ENCODE assay signal across 9 mouse cellular contexts in the genomic region with DNA sequence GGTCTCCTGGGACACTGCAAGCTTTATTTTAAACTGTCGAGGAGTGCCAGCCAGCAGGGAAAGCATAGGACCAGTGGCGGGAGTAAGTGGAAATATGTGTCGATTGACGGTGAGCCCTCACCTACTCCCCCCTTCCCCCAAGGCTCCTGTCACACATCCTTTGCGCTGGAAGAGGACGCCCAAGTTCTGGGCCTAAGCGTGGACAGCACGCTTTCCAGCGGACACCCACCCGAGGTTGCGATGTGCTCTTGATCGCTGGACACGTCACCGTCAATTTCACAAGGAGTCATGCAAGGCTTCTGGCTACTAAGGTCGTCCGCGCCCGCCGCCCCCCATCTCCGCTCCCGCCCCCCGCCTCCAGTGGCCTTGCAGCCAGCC. TPM values are rescaled to one million over a fixed set of nuclear protein-coding genes. Genes with fewer than 3 reads are reported as not detected.
A peak's percentile ranks its signal among the peaks of the same experiment; 100 is the strongest.
DNase-seq lines count a peak whose midpoint lies in the region; ATAC-seq lines count a peak whose summit lies in the region.
"Had no signal": no experiment of that assay in that cellular context is flagged by ENCODE, and none has a peak within 500 bp of the region (broad histone marks: within the 10 kb centered on the region; RNA-seq: fewer than 3 reads in every experiment).

No protein-coding gene starts in this region.

- H3K27ac ChIP-seq in heart, embryonic 11.5 days (ENCODE audit: low read depth, low read length) = peak overlapping the region; percentile 91
- H3K27ac ChIP-seq in hindbrain, embryonic 10.5 days = peak overlapping the region; percentile 98
- peak overlapping the region; percentile 93 for H3K27ac ChIP-seq in midbrain, embryonic 11.5 days (ENCODE audit: low read depth, low read length)

- peak overlapping the region; percentile 75 for H3K4me3 ChIP-seq in heart, embryonic 11.5 days (ENCODE audit: low read depth, low read length)
- peak overlapping the region; percentile 80 for H3K4me3 ChIP-seq in hindbrain, embryonic 10.5 days
- peak overlapping the region; percentile 85 for H3K4me3 ChIP-seq in midbrain, embryonic 11.5 days (ENCODE audit: low read depth, low read length)

- peaks cover 5% of the 10 kb centered on the region for H3K4me1 ChIP-seq in heart, embryonic 11.5 days (ENCODE audit: control insufficient read depth, insufficient read depth, low read length)
- H3K4me1 ChIP-seq in hindbrain, embryonic 10.5 days (replicated peaks) = peaks cover 32% of the 10 kb centered on the region
- H3K4me1 ChIP-seq in midbrain, embryonic 11.5 days (ENCODE audit: control insufficient read depth, insufficient read depth, low read length) = peaks cover 16% of the 10 kb centered on the region; the same call in 1 of the 2 replicates

- peak overlapping the region; percentile 76 for H3K4me2 ChIP-seq in heart, embryonic 11.5 days
- peak overlapping the region; percentile 80 for H3K4me2 ChIP-seq in midbrain, embryonic 11.5 days

- H3K36me3 ChIP-seq in heart, embryonic 11.5 days (ENCODE audit: control insufficient read depth, insufficient read depth, low read length) = no peaks in the 10 kb centered on the region
- H3K36me3 ChIP-seq in hindbrain, embryonic 10.5 days = peaks cover 3% of the 10 kb centered on the region
- H3K36me3 ChIP-seq in midbrain, embryonic 11.5 days (ENCODE audit: control insufficient read depth, insufficient read depth, low read length) = no peaks in the 10 kb centered on the region
- H3K36me3 ChIP-seq: G1E had no signal

- peak overlapping the region; percentile 89 for H3K9ac ChIP-seq in heart, embryonic 11.5 days (ENCODE audit: low read depth, low read length)
- peak overlapping the region; percentile 93 for H3K9ac ChIP-seq in midbrain, embryonic 11.5 days (ENCODE audit: low read length)

- H3K27me3 ChIP-seq in heart, embryonic 11.5 days (ENCODE audit: control insufficient read depth, insufficient read depth, low read length) = peaks cover 37% of the 10 kb centered on the region
- H3K27me3 ChIP-seq in hindbrain, embryonic 10.5 days (ENCODE audit: insufficient read depth, poor library complexity, severe bottlenecking) = peaks cover 46% of the 10 kb centered on the region
- peaks cover 6% of the 10 kb centered on the region for H3K27me3 ChIP-seq in midbrain, embryonic 11.5 days (ENCODE audit: control insufficient read depth, insufficient read depth, low read length)

- 2% methylated on average over 21 of the region's 22 CpGs for WGBS in heart, embryonic 11.5 days (ENCODE audit: insufficient replicate concordance)
- WGBS in hindbrain, embryonic 10.5 days = under 1% methylated on average over 22 of the region's 22 CpGs
- under 1% methylated on average over 22 of the region's 22 CpGs for WGBS in midbrain, embryonic 11.5 days

- H3K9me3 ChIP-seq in heart, embryonic 11.5 days (replicated peaks; ENCODE audit: control insufficient read depth, low read length) = no peaks in the 10 kb centered on the region
- no peaks in the 10 kb centered on the region for H3K9me3 ChIP-seq in hindbrain, embryonic 10.5 days
- no peaks in the 10 kb centered on the region for H3K9me3 ChIP-seq in midbrain, embryonic 11.5 days (ENCODE audit: control insufficient read depth, low read length)

- no peak for DNase-seq in heart, adult 8-10 months (ENCODE audit: low spot score)
- DNase-seq in hindbrain, embryonic 10.5 days (ENCODE audit: low spot score) = no peak
- no peak for DNase-seq in midbrain, embryonic 11.5 days (ENCODE audit: low spot score, missing footprints)
- DNase-seq in gastrocnemius, postnatal 14 days = no peak
- DNase-seq in urinary bladder, adult 2 months (ENCODE audit: low spot score) = no peak
- no peak for DNase-seq in B cell, adult 2 months

- intact Hi-C loops in gastrocnemius, postnatal 14 days (cut with DNase I; ENCODE audit: low total_unique reads) = no loop called here

- no peak for ATAC-seq in heart, embryonic 11.5 days (replicated peaks; ENCODE audit: insufficient number of reproducible peaks, low FRiP score, low TSS enrichment)
- ATAC-seq in common myeloid progenitor, adult 5-6 weeks (replicated peaks; ENCODE audit: low read depth, poor library complexity, severe bottlenecking) = 0 out of 2 replicates have a peak, but pooled peaks have one; percentile 11
- peak; percentile 53 for ATAC-seq in midbrain, embryonic 11.5 days (ENCODE audit: low FRiP score)

RNA-seq across cellular contexts. Expression of gene Arhgef7, which starts 0.3 kb away (rescaled TPM):
- polyA plus RNA-seq in heart, embryonic 11.5 days (2014; fragmentation: Nextera tagmentation; extraction: Ambion mirVana) = 46.4 and 53.2 TPM in 2 replicates
- total RNA-seq in heart, adult 8-10 months (2022) = 100 to 1,000 TPM in 3 of 4 experiments, 10 to 100 TPM in 1; 93.9 to 119 (median 111) TPM
- total RNA-seq in common myeloid progenitor, adult 5-6 weeks (2017) = 20.5 and 20.6 TPM in 2 replicates
- polyA plus RNA-seq in hindbrain, embryonic 10.5 days (2016; fragmentation: Nextera tagmentation; extraction: Ambion mirVana) = 50.5 and 55.4 TPM in 2 replicates
- polyA plus RNA-seq in midbrain, embryonic 11.5 days (2014; fragmentation: Nextera tagmentation; extraction: Ambion mirVana) = 51.4 and 56.8 TPM in 2 replicates
- 10 to 100 TPM; 54.5 to 64.7 TPM for total RNA-seq in gastrocnemius, postnatal 14 days (2021)
- 31.5 and 43.8 TPM in 2 replicates for polyA plus RNA-seq in urinary bladder, adult 2 months (2012; rRNA removed)

RNA-seq across cellular contexts. Expression of gene 1700016D06Rik, which starts 26.4 kb away (rescaled TPM):
- not detected in 2 replicates for polyA plus RNA-seq in heart, embryonic 11.5 days (2014; fragmentation: Nextera tagmentation; extraction: Ambion mirVana)
- not detected for total RNA-seq in heart, adult 8-10 months (2022)
- total RNA-seq in common myeloid progenitor, adult 5-6 weeks (2017) = not detected in 2 replicates
- polyA plus RNA-seq in hindbrain, embryonic 10.5 days (2016; fragmentation: Nextera tagmentation; extraction: Ambion mirVana) = 0.22 TPM in 1 of 2 replicates, not detected in the other
- not detected in 2 replicates for polyA plus RNA-seq in midbrain, embryonic 11.5 days (2014; fragmentation: Nextera tagmentation; extraction: Ambion mirVana)
- total RNA-seq in gastrocnemius, postnatal 14 days (2021) = not detected
- not detected in 2 replicates for polyA plus RNA-seq in urinary bladder, adult 2 months (2012; rRNA removed)
- polyA plus RNA-seq: G1E had no signal
